Mouse (Mus musculus) liver, embryonic 14.5 days (tissue): Measurements from ENCODE around the gene Msh5.

Source experiments
- CTCF ChIP-seq: IDR thresholded peaks from 2 replicates; pipeline ENCODE4 v1.5.1; 2016; ENCODE audit warnings: antibody characterized with exemption, low read depth, control low read depth
- EP300 ChIP-seq: IDR thresholded peaks from 2 replicates; pipeline ENCODE4 v1.6.1; 2016; ENCODE audit warnings: antibody characterized with exemption, low read depth

- TF ChIP-seq CTCF (no peak), EP300 (no peak)
These were observed 34.2 kb upstream of the Msh5 start for GRCm38 (mm10) chr17:35080710-35081109.
